16 mouse cellular contexts compared by ENCODE assay signal in genomic region chr8:112755171-112755570, GRCm38 (mm10).
"Had no signal": no experiment of that assay in that cellular context is flagged by ENCODE, and none has a peak within 500 bp of the region (broad histone marks: within the 10 kb centered on the region; RNA-seq: fewer than 3 reads in every experiment).

No protein-coding gene starts in this region.

- H3K4me3 ChIP-seq: midbrain, embryonic 10.5 days; midbrain, embryonic 12.5 days; myocyte; neural tube, embryonic 12.5 days; stomach, embryonic 15.5 days had no signal

- H3K27me3 ChIP-seq: midbrain, embryonic 12.5 days; neural tube, embryonic 12.5 days; stomach, embryonic 15.5 days had no signal

- H3K4me1 ChIP-seq: midbrain, embryonic 10.5 days; midbrain, embryonic 12.5 days; neural tube, embryonic 12.5 days; stomach, embryonic 15.5 days had no signal

- H3K36me3 ChIP-seq: midbrain, embryonic 10.5 days; midbrain, embryonic 12.5 days; neural tube, embryonic 12.5 days; stomach, embryonic 15.5 days had no signal

- DNase-seq: lung, adult 18-20 months; lung, embryonic 14.5 days; lung, postnatal 10 days; lung, postnatal 4 days; midbrain, embryonic 14.5 days; right cerebral cortex, postnatal 14 days; thymus, adult 2 months; thymus, postnatal 25 days; thymus, postnatal 4 days had no signal

- H3K9ac ChIP-seq: lung, embryonic 14.5 days; midbrain, embryonic 12.5 days; neural tube, embryonic 12.5 days; stomach, embryonic 15.5 days had no signal

- H3K9me3 ChIP-seq: midbrain, embryonic 10.5 days; midbrain, embryonic 12.5 days; neural tube, embryonic 12.5 days; stomach, embryonic 15.5 days had no signal

- H3K27ac ChIP-seq: midbrain, embryonic 10.5 days; midbrain, embryonic 12.5 days; neural tube, embryonic 12.5 days; stomach, embryonic 15.5 days; stomach, postnatal 0 days had no signal

- ATAC-seq: midbrain, embryonic 16.5 days had no signal

- H3K4me2 ChIP-seq: lung, embryonic 14.5 days; midbrain, embryonic 12.5 days; neural tube, embryonic 12.5 days; stomach, embryonic 15.5 days had no signal
